Mouse (Mus musculus): ENCODE results near the gene Cdkn1b. TPM values are rescaled to one million over a fixed set of nuclear protein-coding genes. Genes with fewer than 3 reads are reported as not detected.

Gene Cdkn1b
- polyA plus RNA-seq, 1 experiment from 2014 or later, result 28.3 TPM

GRCm38 (mm10) chr6:134934305-134934704 lies 14.1 kb downstream of the Cdkn1b start:
- WGBS, result 93% methylated on average over 5 of the region's 5 CpGs
- H3K4me3 ChIP-seq, result no peak overlapping the region
- no peak overlapping the region for H3K9ac ChIP-seq (replicated peaks)
- H3K9me3 ChIP-seq, result no peaks in the 10 kb centered on the region
- no peak for ATAC-seq (ENCODE audit: low FRiP score, low read depth)
- no peak overlapping the region for H3K4me2 ChIP-seq (replicated peaks)
- no peak overlapping the region for H3K27ac ChIP-seq (replicated peaks)
- no peaks in the 10 kb centered on the region for H3K36me3 ChIP-seq
- peaks cover 29% of the 10 kb centered on the region for H3K4me1 ChIP-seq
- no peaks in the 10 kb centered on the region for H3K27me3 ChIP-seq

DNA sequence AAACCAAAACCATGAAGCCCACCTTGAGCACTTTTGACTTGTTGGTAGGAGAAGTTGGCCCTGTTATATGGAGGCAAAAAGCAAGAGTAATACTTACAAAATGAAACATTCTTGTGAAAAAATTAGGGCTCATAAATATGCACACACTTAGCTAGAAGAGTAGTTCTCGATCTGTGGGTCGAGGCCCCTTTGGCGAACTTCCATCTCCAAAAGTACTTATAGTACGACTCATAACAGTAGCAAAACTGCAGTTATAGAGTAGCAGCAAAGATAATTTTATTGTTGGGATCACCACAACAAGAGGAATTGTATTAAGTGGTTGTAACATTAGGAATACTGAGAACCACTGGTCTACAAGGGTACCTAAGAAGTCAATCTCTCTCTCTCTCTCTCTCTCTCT lies 19.6 kb downstream of the Cdkn1b start:
- H3K27ac ChIP-seq (replicated peaks), result no peak overlapping the region
- H3K36me3 ChIP-seq, result peaks cover 30% of the 10 kb centered on the region
- 92% methylated on average over 4 of the region's 4 CpGs for WGBS
- H3K4me2 ChIP-seq (replicated peaks), result no peak overlapping the region
- no peak overlapping the region for H3K4me3 ChIP-seq
- H3K9me3 ChIP-seq, result no peaks in the 10 kb centered on the region
- no peaks in the 10 kb centered on the region for H3K4me1 ChIP-seq
- H3K27me3 ChIP-seq, result no peaks in the 10 kb centered on the region
- no peak overlapping the region for H3K9ac ChIP-seq (replicated peaks)
- ATAC-seq (ENCODE audit: low FRiP score, low read depth), result no peak

DNA sequence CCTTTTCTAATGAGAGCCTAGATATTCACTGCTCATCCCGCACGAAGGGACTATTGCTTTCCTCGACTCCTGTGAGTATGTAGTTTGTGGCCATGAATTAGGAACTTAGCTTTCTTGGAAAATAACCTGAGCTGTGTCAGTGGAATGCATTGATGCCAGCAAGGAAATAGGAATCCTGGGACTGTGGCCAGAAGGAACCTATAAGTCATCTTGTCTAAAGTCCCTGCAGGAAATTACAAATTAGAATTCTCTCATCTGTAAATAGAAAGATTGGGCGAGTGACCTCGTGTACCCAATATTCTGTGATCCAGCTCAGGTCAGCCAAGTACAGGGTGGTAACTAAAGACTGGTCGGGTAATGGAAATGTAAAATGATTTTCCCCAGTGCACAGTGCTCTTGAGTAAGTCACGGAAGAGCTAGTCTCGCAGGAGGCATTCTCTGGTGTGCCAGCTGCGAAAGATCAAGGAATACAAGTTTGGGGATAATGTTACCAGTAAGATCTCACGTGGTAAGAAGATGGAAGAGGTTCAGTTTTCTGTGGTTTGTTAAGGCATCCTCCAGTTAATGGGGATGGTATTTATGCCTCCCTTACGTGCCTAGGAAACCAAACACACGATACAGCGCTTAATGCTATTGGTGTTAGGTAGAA lies 23.7 kb downstream of the Cdkn1b start:
- Histone ChIP-seq H3K27me3 (no peaks in the 10 kb centered on the region), H3K4me2 (replicated peaks) (no peak overlapping the region), H3K4me3 (no peak overlapping the region), H3K4me1 (no peaks in the 10 kb centered on the region), H3K9me3 (no peaks in the 10 kb centered on the region), H3K9ac (replicated peaks) (no peak overlapping the region), H3K27ac (replicated peaks) (no peak overlapping the region), H3K36me3 (peaks cover 30% of the 10 kb centered on the region)
- no peak for ATAC-seq (ENCODE audit: low FRiP score, low read depth)
- 91% methylated on average over 13 of the region's 13 CpGs for WGBS

- no peak overlapping the region for H3K27ac ChIP-seq (replicated peaks)
- peaks cover 35% of the 10 kb centered on the region for H3K36me3 ChIP-seq
- H3K27me3 ChIP-seq, result no peaks in the 10 kb centered on the region
- no peak overlapping the region for H3K4me3 ChIP-seq
- ATAC-seq (ENCODE audit: low FRiP score, low read depth), result no peak
- H3K9me3 ChIP-seq, result no peaks in the 10 kb centered on the region
- no peak overlapping the region for H3K9ac ChIP-seq (replicated peaks)
- no peak overlapping the region for H3K4me2 ChIP-seq (replicated peaks)
- 76% methylated on average over 6 of the region's 6 CpGs for WGBS
- H3K4me1 ChIP-seq, result no peaks in the 10 kb centered on the region
Measured at GRCm38 (mm10) chr6:134946054-134946453, 25.9 kb downstream of the Cdkn1b start.

GRCm38 (mm10) chr6:134946858-134947257 lies 26.7 kb downstream of the Cdkn1b start:
- Histone ChIP-seq H3K4me2 (replicated peaks) (no peak overlapping the region), H3K4me1 (no peaks in the 10 kb centered on the region), H3K27ac (replicated peaks) (no peak overlapping the region), H3K9me3 (no peaks in the 10 kb centered on the region), H3K27me3 (no peaks in the 10 kb centered on the region), H3K36me3 (peaks cover 34% of the 10 kb centered on the region), H3K9ac (replicated peaks) (no peak overlapping the region), H3K4me3 (no peak overlapping the region)
- ATAC-seq (ENCODE audit: low FRiP score, low read depth), result no peak
- WGBS, result 91% methylated on average over 9 of the region's 9 CpGs

GRCm38 (mm10) chr6:134947311-134948087 lies 27.3 kb downstream of the Cdkn1b start:
- no peaks in the 10 kb centered on the region for H3K4me1 ChIP-seq
- WGBS, result 49% methylated on average over 13 of the region's 13 CpGs
- H3K27ac ChIP-seq (replicated peaks), result no peak overlapping the region
- no peak overlapping the region for H3K4me2 ChIP-seq (replicated peaks)
- H3K9ac ChIP-seq (replicated peaks), result no peak overlapping the region
- no peak for ATAC-seq (ENCODE audit: low FRiP score, low read depth)
- H3K27me3 ChIP-seq, result no peaks in the 10 kb centered on the region
- H3K4me3 ChIP-seq, result no peak overlapping the region
- H3K36me3 ChIP-seq, result peaks cover 28% of the 10 kb centered on the region
- no peaks in the 10 kb centered on the region for H3K9me3 ChIP-seq

- H3K9me3 ChIP-seq, result no peaks in the 10 kb centered on the region
- 75% methylated on average over 11 of the region's 11 CpGs for WGBS
- no peak overlapping the region for H3K4me3 ChIP-seq
- peaks cover 24% of the 10 kb centered on the region for H3K36me3 ChIP-seq
- H3K9ac ChIP-seq (replicated peaks), result no peak overlapping the region
- no peak overlapping the region for H3K4me2 ChIP-seq (replicated peaks)
- no peaks in the 10 kb centered on the region for H3K27me3 ChIP-seq
- H3K27ac ChIP-seq (replicated peaks), result no peak overlapping the region
- no peaks in the 10 kb centered on the region for H3K4me1 ChIP-seq
- ATAC-seq (ENCODE audit: low FRiP score, low read depth), result no peak
Measured at GRCm38 (mm10) chr6:134948522-134949061, 28.4 kb downstream of the Cdkn1b start.

DNA sequence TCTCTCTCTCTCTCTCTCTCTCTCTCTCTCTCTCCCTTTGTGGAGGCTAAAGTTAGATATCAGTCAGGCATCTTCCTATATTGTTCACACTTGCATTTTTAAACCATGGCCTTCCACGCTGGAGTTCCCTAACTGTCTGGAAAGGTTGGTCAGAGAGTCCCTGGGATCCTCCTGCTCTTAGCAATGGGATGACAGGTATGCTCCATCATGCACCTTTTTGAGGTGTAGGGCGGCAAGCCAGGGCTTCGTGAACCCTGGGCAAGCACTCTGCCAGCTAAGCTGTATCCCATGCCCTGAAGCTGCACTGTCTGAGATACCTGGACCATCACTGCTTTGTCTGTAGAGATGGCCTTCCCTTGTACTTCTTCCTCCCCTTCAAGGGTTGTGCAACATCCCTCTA lies 29.0 kb downstream of the Cdkn1b start:
- H3K4me3 ChIP-seq, result no peak overlapping the region
- no peak overlapping the region for H3K27ac ChIP-seq (replicated peaks)
- ATAC-seq (ENCODE audit: low FRiP score, low read depth), result no peak
- no peaks in the 10 kb centered on the region for H3K27me3 ChIP-seq
- WGBS, result 92% methylated on average over 3 of the region's 3 CpGs
- H3K9ac ChIP-seq (replicated peaks), result no peak overlapping the region
- H3K9me3 ChIP-seq, result no peaks in the 10 kb centered on the region
- peaks cover 18% of the 10 kb centered on the region for H3K36me3 ChIP-seq
- H3K4me2 ChIP-seq (replicated peaks), result no peak overlapping the region
- H3K4me1 ChIP-seq, result no peaks in the 10 kb centered on the region

DNA sequence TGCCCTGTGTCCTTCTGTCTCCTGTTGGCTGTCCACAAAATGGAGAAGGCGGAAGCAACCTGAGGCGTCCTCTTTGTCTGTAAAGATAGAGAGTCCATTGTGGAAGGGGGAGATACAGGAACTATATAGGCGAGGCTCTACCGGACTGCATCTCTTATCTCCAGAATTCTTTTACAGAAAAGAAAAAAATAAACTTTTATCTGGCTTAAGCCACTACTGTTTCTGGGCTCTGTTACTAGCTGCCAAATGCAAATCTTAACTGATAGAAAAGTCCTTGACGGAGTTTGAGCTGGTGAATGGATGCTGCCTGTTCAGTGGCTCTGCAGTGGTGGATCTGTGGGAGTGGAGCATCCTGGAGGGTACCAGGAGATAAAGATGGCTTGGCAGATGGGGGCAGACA lies 31.2 kb downstream of the Cdkn1b start:
- peaks cover 16% of the 10 kb centered on the region for H3K36me3 ChIP-seq
- H3K4me1 ChIP-seq, result no peaks in the 10 kb centered on the region
- H3K9me3 ChIP-seq, result no peaks in the 10 kb centered on the region
- no peak for ATAC-seq (ENCODE audit: low FRiP score, low read depth)
- no peaks in the 10 kb centered on the region for H3K27me3 ChIP-seq
- H3K27ac ChIP-seq (replicated peaks), result no peak overlapping the region
- 88% methylated on average over 5 of the region's 5 CpGs for WGBS
- no peak overlapping the region for H3K4me2 ChIP-seq (replicated peaks)
- H3K9ac ChIP-seq (replicated peaks), result no peak overlapping the region
- no peak overlapping the region for H3K4me3 ChIP-seq

DNA sequence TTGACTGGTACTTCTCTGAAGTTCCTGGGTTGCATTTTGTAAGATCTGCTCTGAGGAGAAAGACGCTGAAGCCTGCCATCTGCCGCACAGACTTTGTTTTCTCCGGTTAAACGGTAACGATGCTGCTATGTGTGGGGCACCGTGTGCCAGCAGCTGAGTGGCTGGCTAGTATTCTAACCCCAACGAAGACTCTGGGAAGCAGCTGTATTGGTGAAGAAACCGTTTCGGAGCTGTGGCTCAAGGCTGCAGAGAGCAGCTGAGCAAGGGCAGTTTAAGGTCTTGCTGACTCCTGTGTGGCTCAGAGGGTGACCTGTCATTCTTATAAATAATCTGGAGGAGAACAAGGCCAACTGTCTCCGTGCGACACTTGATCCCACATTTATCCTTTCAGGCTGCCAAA lies 33.8 kb downstream of the Cdkn1b start:
- Histone ChIP-seq H3K27ac (replicated peaks) (no peak overlapping the region), H3K9ac (replicated peaks) (no peak overlapping the region), H3K9me3 (no peaks in the 10 kb centered on the region), H3K4me3 (no peak overlapping the region), H3K4me2 (replicated peaks) (no peak overlapping the region), H3K27me3 (no peaks in the 10 kb centered on the region), H3K36me3 (peaks cover 16% of the 10 kb centered on the region), H3K4me1 (no peaks in the 10 kb centered on the region)
- no peak for ATAC-seq (ENCODE audit: low FRiP score, low read depth)
- 81% methylated on average over 11 of the region's 11 CpGs for WGBS

- Histone ChIP-seq H3K4me1 (peaks cover 14% of the 10 kb centered on the region), H3K9ac (replicated peaks) (no peak overlapping the region), H3K4me3 (no peak overlapping the region), H3K4me2 (replicated peaks) (no peak overlapping the region), H3K27ac (replicated peaks) (no peak overlapping the region), H3K36me3 (peaks cover 5% of the 10 kb centered on the region), H3K27me3 (no peaks in the 10 kb centered on the region), H3K9me3 (no peaks in the 10 kb centered on the region)
- WGBS, result 82% methylated on average over 4 of the region's 4 CpGs
- ATAC-seq (ENCODE audit: low FRiP score, low read depth), result no peak
Measured at GRCm38 (mm10) chr6:134956388-134956787, 36.2 kb downstream of the Cdkn1b start.

DNA sequence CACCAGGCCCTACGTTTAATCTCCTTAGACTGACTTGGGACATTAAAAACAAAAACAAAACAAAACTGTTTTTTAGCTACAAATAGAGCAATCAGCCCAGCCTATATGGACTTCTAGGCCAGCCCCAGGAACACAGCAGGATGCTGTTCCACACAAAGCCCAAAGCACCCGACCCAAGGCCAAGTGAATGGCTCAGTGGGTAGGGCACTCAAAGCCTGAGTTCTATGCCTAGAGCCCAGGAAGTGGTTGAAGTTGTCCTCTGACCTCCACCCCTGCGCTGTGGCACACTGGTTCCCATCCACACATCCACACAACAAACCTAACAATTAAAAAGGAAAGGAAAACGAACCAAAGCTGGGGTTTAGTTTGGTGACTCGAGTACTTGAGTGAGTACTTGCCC lies 41.1 kb downstream of the Cdkn1b start:
- Histone ChIP-seq H3K4me3 (no peak overlapping the region), H3K27ac (replicated peaks) (no peak overlapping the region), H3K9ac (replicated peaks) (no peak overlapping the region), H3K4me2 (replicated peaks) (no peak overlapping the region), H3K27me3 (no peaks in the 10 kb centered on the region), H3K36me3 (no peaks in the 10 kb centered on the region; the same call in 1 of the 2 replicates), H3K4me1 (peaks cover 28% of the 10 kb centered on the region), H3K9me3 (no peaks in the 10 kb centered on the region)
- no peak for ATAC-seq (ENCODE audit: low FRiP score, low read depth)
- WGBS, result 51% methylated on average over 5 of the region's 5 CpGs
